Mouse (Mus musculus) E14TG2a.4 (cell line): ENCODE results near the gene Kcnn3.

Source experiments
- H3K27me3 ChIP-seq: 2 replicates; pipeline ENCODE4 v1.6.1; 2014; ENCODE audit warnings: low read length, control low read depth; ENCODE audit not compliant: insufficient read depth
- H3K36me3 ChIP-seq: 2 replicates; pipeline ENCODE4 v1.6.1; 2014; ENCODE audit warnings: low read length, control low read depth; ENCODE audit not compliant: insufficient read depth
- H3K4me1 ChIP-seq: replicated peaks from 2 replicates; pipeline ENCODE4 v1.6.1; 2014; ENCODE audit warnings: low read depth, low read length, control low read depth
- H3K4me3 ChIP-seq: replicated peaks from 2 replicates; pipeline ENCODE4 v1.5.1; 2014; ENCODE audit warnings: mild to moderate bottlenecking, low read length
- H3K9me3 ChIP-seq: 2 replicates; pipeline ENCODE4 v1.6.1; 2014; ENCODE audit warnings: low read length, control low read depth
- CTCF ChIP-seq: conservative IDR thresholded peaks from 2 replicates; pipeline ENCODE4 v1.5.1; 2014; ENCODE audit warnings: low read length
- NANOG ChIP-seq: IDR thresholded peaks from 2 replicates; pipeline ENCODE4 v1.6.1; 2014; ENCODE audit warnings: borderline replicate concordance, low read length, mixed read lengths
- POU5F1 ChIP-seq: IDR thresholded peaks from 2 replicates; pipeline ENCODE4 v1.6.1; 2014; ENCODE audit warnings: low read length, borderline replicate concordance

Gene Kcnn3

DNA sequence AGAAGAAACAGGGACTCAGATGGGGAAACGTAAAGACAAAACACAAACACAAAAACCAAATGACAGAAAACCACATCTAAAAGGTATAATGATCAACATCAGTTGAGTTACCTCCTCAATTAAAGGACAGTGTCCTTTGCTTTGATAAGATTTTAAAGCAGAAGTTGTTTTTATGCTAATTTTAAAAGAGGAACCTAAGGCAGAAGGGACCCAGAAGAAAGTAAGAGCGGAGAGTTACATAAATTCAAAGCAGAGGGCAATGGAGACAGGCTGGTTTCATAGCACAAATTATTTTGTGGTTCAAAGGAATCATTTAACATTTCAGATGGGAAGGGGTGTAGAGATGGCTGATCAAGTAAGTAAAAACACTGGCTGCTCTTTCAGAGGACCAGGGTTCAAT lies 97.4 kb downstream of the Kcnn3 start:
- Histone ChIP-seq H3K4me1 (0 out of 2 replicates have a peak, but pooled peaks cover 3% of the 10 kb centered on the region), H3K9me3 (no peaks in the 10 kb centered on the region), H3K27me3 (peaks cover 5% of the 10 kb centered on the region; the same call in 1 of the 2 replicates), H3K4me3 (no peak overlapping the region), H3K36me3 (no peaks in the 10 kb centered on the region)
- TF ChIP-seq CTCF = no peak
- TF ChIP-seq POU5F1 = no peak
- TF ChIP-seq NANOG = no peak

DNA sequence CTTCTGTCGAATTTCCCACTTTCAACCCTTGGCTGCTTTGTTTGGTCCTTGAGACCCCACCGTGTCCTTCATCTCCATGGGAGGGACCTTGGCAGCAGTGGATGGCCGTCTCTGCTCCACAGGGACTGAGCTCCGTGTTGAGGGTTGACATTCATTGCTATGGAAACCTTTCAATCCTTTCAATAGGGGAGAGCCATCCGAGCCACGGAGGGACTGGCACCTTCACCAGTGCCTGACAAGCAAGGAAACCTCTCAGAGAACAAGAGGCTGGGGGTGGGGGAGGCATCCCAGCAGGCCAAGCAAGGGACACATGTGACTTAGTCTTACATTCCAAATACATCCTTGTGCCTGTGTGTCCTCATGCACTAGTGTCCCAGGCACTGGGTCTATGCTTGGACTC lies 102.9 kb downstream of the Kcnn3 start:
- peaks cover 8% of the 10 kb centered on the region; the same call in 1 of the 2 replicates for H3K27me3 ChIP-seq

GRCm38 (mm10) chr3:89623531-89623930 lies 103.6 kb downstream of the Kcnn3 start:
- H3K4me3 ChIP-seq = no peak overlapping the region
- no peaks in the 10 kb centered on the region for H3K9me3 ChIP-seq
- TF ChIP-seq CTCF = no peak
- TF ChIP-seq NANOG = no peak
- no peak for TF ChIP-seq POU5F1
- H3K36me3 ChIP-seq = no peaks in the 10 kb centered on the region
- peaks cover 8% of the 10 kb centered on the region; the same call in 1 of the 2 replicates for H3K27me3 ChIP-seq
- peaks cover 9% of the 10 kb centered on the region; the same call in 1 of the 2 replicates for H3K4me1 ChIP-seq

More for the DNA sequence above, 102.9 kb downstream of the Kcnn3 start:
- H3K4me1 ChIP-seq = peaks cover 9% of the 10 kb centered on the region; the same call in 1 of the 2 replicates
- no peak for TF ChIP-seq NANOG
- no peak for TF ChIP-seq CTCF
- TF ChIP-seq POU5F1 = no peak
- H3K36me3 ChIP-seq = no peaks in the 10 kb centered on the region
- H3K4me3 ChIP-seq = no peak overlapping the region
- H3K9me3 ChIP-seq = no peaks in the 10 kb centered on the region

GRCm38 (mm10) chr3:89624001-89624400 lies 104.0 kb downstream of the Kcnn3 start:
- TF ChIP-seq CTCF (no peak), POU5F1 (no peak), NANOG (no peak)
- Histone ChIP-seq H3K4me3 (no peak overlapping the region), H3K36me3 (no peaks in the 10 kb centered on the region), H3K9me3 (no peaks in the 10 kb centered on the region), H3K27me3 (peaks cover 8% of the 10 kb centered on the region; the same call in 1 of the 2 replicates), H3K4me1 (peaks cover 9% of the 10 kb centered on the region; the same call in 1 of the 2 replicates)

- no peaks in the 10 kb centered on the region for H3K9me3 ChIP-seq
- peaks cover 9% of the 10 kb centered on the region; the same call in 1 of the 2 replicates for H3K4me1 ChIP-seq
- peaks cover 11% of the 10 kb centered on the region; the same call in 1 of the 2 replicates for H3K27me3 ChIP-seq
- no peak overlapping the region for H3K4me3 ChIP-seq
- TF ChIP-seq NANOG (no peak), POU5F1 (no peak), CTCF (no peak)
- no peaks in the 10 kb centered on the region for H3K36me3 ChIP-seq
These were observed 105.0 kb downstream of the Kcnn3 start for GRCm38 (mm10) chr3:89624814-89625445.

GRCm38 (mm10) chr3:89626556-89626955 lies 106.6 kb downstream of the Kcnn3 start:
- TF ChIP-seq NANOG = no peak
- no peaks in the 10 kb centered on the region for H3K9me3 ChIP-seq
- no peaks in the 10 kb centered on the region for H3K36me3 ChIP-seq
- H3K4me3 ChIP-seq = no peak overlapping the region
- H3K27me3 ChIP-seq = peaks cover 22% of the 10 kb centered on the region
- H3K4me1 ChIP-seq = peaks cover 9% of the 10 kb centered on the region; the same call in 1 of the 2 replicates

DNA sequence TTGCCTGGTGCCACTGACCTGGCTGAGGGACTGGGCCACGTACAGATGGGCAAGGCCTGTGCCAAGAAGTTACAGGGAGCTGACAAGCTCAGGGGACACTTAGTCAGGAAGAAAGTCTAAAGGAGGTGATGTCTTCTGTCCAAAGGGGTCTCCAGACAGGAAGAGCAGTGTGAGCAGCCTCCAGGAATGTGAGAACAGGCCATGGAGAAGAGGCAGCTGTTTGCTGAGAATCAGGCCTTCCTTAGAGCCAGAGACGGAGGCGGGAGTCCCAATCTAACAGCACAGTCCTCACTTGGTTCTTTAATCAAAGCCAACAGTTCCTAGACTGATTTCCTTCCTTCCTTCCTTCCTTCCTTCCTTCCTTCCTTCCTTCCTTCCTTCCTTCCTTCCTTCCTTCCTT lies 109.8 kb downstream of the Kcnn3 start:
- H3K36me3 ChIP-seq = no peaks in the 10 kb centered on the region

GRCm38 (mm10) chr3:89631750-89632149 lies 111.8 kb downstream of the Kcnn3 start:
- H3K9me3 ChIP-seq = no peaks in the 10 kb centered on the region
- H3K4me3 ChIP-seq = no peak overlapping the region
- H3K4me1 ChIP-seq = 0 out of 2 replicates have a peak, but pooled peaks cover 2% of the 10 kb centered on the region
- TF ChIP-seq NANOG (no peak), POU5F1 (no peak), CTCF (no peak)
- H3K27me3 ChIP-seq = peaks cover 21% of the 10 kb centered on the region
- H3K36me3 ChIP-seq = no peaks in the 10 kb centered on the region

More for the DNA sequence above, 109.8 kb downstream of the Kcnn3 start:
- no peaks in the 10 kb centered on the region for H3K9me3 ChIP-seq
- no peak overlapping the region for H3K4me3 ChIP-seq
- TF ChIP-seq CTCF (no peak), NANOG (no peak), POU5F1 (no peak)
- H3K27me3 ChIP-seq = peaks cover 21% of the 10 kb centered on the region
- 0 out of 2 replicates have a peak, but pooled peaks cover 4% of the 10 kb centered on the region for H3K4me1 ChIP-seq

DNA sequence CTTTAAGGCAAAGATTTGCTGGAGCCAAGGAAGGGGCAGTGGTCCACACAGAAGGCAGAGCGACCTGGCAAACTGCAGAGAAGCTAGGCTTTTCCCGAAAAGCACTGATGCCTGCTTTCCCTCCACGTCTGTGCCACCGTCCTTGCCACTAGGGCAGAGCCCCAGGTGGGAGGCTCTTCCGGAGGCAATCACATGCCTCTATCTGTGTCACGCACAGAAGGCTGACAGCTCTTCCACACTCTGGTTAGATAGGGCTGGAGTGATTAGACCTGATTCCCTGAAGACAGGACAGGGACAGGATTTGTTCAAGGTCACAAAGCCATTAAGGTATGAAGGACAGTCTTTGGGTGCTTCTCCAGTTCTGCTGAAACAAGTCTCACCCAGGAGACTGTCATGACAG lies 113.6 kb downstream of the Kcnn3 start:
- Histone ChIP-seq H3K4me3 (no peak overlapping the region), H3K4me1 (no peaks in the 10 kb centered on the region), H3K36me3 (no peaks in the 10 kb centered on the region), H3K27me3 (peaks cover 18% of the 10 kb centered on the region), H3K9me3 (no peaks in the 10 kb centered on the region)
- TF ChIP-seq POU5F1 = no peak
- TF ChIP-seq CTCF = no peak
- no peak for TF ChIP-seq NANOG
